Mouse (Mus musculus) kidney, adult 2 months (tissue): Measurements from ENCODE around the gene Olfr1507. TPM values are rescaled to one million over a fixed set of nuclear protein-coding genes. Genes with fewer than 3 reads are reported as not detected.

ENCODE experiments used
- DNase-seq: peaks from one replicate; pipeline ENCODE4 v3.0.0; 2021
- H3K27ac ChIP-seq: fragments of 200-500 bp; 2 replicates; pipeline ENCODE4 v1.5.1; 2012; ENCODE audit warnings: low read depth, low read length, control low read depth, inconsistent platforms; ENCODE audit not compliant: insufficient read depth
- H3K27me3 ChIP-seq: fragments of 200-500 bp; replicated peaks from 2 replicates; pipeline ENCODE4 v1.6.1; 2012; ENCODE audit warnings: mild to moderate bottlenecking, moderate library complexity, low read length, inconsistent platforms; ENCODE audit not compliant: control insufficient read depth, insufficient read depth
- H3K36me3 ChIP-seq: fragments of 200-500 bp; 2 replicates; pipeline ENCODE4 v1.6.1; 2012; ENCODE audit warnings: mild to moderate bottlenecking, moderate library complexity, low read length, inconsistent platforms; ENCODE audit not compliant: control insufficient read depth, insufficient read depth
- H3K4me1 ChIP-seq: fragments of 200-500 bp; 2 replicates; pipeline ENCODE4 v1.6.1; 2011; ENCODE audit warnings: low read length; ENCODE audit not compliant: control insufficient read depth, insufficient read depth
- H3K4me3 ChIP-seq: fragments of 200-500 bp; 2 replicates; pipeline ENCODE4 v1.5.1; 2011; ENCODE audit warnings: mild to moderate bottlenecking, low read depth, low read length, control low read depth; ENCODE audit not compliant: insufficient read depth
- CTCF ChIP-seq: fragments of 200-500 bp; conservative IDR thresholded peaks from 2 replicates; pipeline ENCODE4 v1.5.1; 2011; ENCODE audit warnings: low read depth, mild to moderate bottlenecking, control low read depth, low read length, moderate library complexity, mixed read lengths; ENCODE audit not compliant: insufficient read depth, insufficient read length
- POLR2A ChIP-seq: fragments of 200-500 bp; IDR thresholded peaks from one replicate; pipeline ENCODE4 v1.6.1; 2011; ENCODE audit warnings: low read depth, low read length, control low read depth
- WGBS: fragments of 180-500 bp; shearing (Covaris S2); methylation state at CpG from one replicate; pipeline ENCODE4 v1.1.7; 2018; 5-methylcytosine and 5-hydroxymethylcytosine counted together
- polyA plus RNA-seq: library from polyadenylated mRNA; depleted of rRNA; stranded (reverse); fragments of >200 nt; gene quantifications from 2 replicates; pipeline ENCODE4 v1.2.3, GENCODE M21; 2012; rRNA removed

The Olfr1507 gene
- not detected in 2 replicates for polyA plus RNA-seq

DNA sequence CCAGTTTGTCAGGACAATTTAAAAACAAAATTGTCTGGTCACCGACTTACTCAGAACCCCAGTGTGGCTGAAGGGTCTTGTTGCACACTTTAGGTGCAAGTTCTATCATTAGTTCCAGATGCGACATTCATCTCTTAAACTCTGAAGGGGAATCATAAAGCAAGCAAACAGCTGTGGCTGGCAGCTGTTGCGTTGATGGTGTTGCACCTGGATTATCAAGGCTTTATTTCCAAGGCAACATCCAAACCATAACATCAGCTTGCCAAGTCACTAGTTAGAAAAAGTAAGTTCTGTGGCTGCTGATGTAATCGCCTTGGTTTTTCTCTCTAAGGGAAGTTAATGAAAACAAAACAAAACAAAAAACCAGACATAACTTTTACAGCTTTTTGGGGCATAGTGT, at the start of gene Olfr1507:
Olfr1507 (minus strand) TSS at position 234 of the 400 bp plus-strand sequence.
- no peak for DNase-seq
- 78% methylated on average over 4 of the region's 4 CpGs for WGBS
- Histone ChIP-seq H3K4me1 (no peaks in the 10 kb centered on the region), H3K36me3 (no peaks in the 10 kb centered on the region), H3K27me3 (no peaks in the 10 kb centered on the region), H3K27ac (no peak within 1 kb of the TSS), H3K4me3 (no peak within 1 kb of the TSS)
- TF ChIP-seq CTCF (no peak), POLR2A (no peak)

GRCm38 (mm10) chr14:52533336-52533735, 37.8 kb upstream of the Olfr1507 start:
- TF ChIP-seq POLR2A (no peak), CTCF (no peak)
- Histone ChIP-seq H3K27me3 (no peaks in the 10 kb centered on the region), H3K27ac (no peak overlapping the region), H3K36me3 (no peaks in the 10 kb centered on the region), H3K4me3 (no peak overlapping the region), H3K4me1 (no peaks in the 10 kb centered on the region)
- 84% methylated on average over 1 of the region's 1 CpGs for WGBS
- no peak for DNase-seq

- no peaks in the 10 kb centered on the region for H3K36me3 ChIP-seq
- H3K4me1 ChIP-seq = no peaks in the 10 kb centered on the region
- no peak overlapping the region for H3K27ac ChIP-seq
- TF ChIP-seq CTCF (no peak), POLR2A (no peak)
- H3K27me3 ChIP-seq = no peaks in the 10 kb centered on the region
- no peak overlapping the region for H3K4me3 ChIP-seq
- WGBS = 85% methylated on average over 1 of the region's 1 CpGs
- DNase-seq = no peak
Measured at GRCm38 (mm10) chr14:52524952-52525351, 29.4 kb upstream of the Olfr1507 start.

GRCm38 (mm10) chr14:52467395-52467794, 28.2 kb downstream of the Olfr1507 start, which contains the start of gene Olfr1508:
Gene Olfr1508 (minus strand): TSS chr14:52467495.
- no peak within 1 kb of the TSS for H3K27ac ChIP-seq
- H3K27me3 ChIP-seq = no peaks in the 10 kb centered on the region
- H3K36me3 ChIP-seq = no peaks in the 10 kb centered on the region
- no peak for TF ChIP-seq CTCF
- TF ChIP-seq POLR2A = no peak
- no peaks in the 10 kb centered on the region for H3K4me1 ChIP-seq
- WGBS = 60% methylated on average over 2 of the region's 2 CpGs
- DNase-seq = no peak
- H3K4me3 ChIP-seq = no peak within 1 kb of the TSS

DNA sequence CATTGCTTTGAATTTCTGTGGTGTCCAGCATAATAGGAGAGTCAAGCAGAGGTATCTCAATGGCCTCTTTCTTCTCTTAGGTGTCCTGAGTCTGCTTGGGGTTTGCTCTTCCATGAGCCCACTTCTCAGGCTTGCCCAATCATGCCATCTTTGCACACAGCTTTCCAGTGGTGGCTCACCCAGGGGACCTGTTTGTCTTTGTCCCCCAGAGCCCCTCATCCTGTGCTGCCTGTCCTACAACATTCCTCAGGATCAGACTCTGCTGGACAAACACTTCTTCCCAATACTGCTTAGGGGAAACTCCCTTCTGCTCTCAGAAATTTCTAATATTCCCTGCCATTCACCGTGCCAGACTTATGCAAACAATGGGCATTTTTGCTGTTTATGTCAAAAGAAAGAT, 29.8 kb downstream of the Olfr1507 start:
- TF ChIP-seq POLR2A (no peak), CTCF (no peak)
- WGBS = 81% methylated on average over 1 of the region's 1 CpGs

DNA sequence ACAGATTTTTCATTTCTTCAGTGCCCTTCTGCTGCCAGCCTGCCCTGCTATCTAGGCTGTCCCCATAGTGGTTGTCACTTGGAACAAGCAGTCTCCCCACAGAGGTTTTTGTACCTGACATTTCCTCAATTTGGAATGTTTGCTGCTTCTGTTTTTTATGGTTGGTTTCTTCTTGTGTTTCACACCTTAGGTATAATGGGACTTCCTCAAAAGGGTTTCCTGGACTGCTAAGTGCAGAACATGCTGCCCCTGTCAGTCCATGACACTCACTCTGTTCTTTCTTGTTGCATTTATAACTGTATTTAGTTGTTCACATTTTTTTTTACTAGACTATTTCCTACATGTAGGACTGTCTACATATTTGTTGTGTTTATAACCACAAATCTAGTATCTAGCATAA, 33.6 kb downstream of the Olfr1507 start:
- Histone ChIP-seq H3K4me3 (no peak overlapping the region), H3K36me3 (no peaks in the 10 kb centered on the region), H3K27me3 (no peaks in the 10 kb centered on the region), H3K27ac (no peak overlapping the region), H3K4me1 (no peaks in the 10 kb centered on the region)
- no peak for DNase-seq
- no peak for TF ChIP-seq POLR2A
- no peak for TF ChIP-seq CTCF

More for the DNA sequence above, 29.8 kb downstream of the Olfr1507 start:
- DNase-seq = no peak
- Histone ChIP-seq H3K4me1 (no peaks in the 10 kb centered on the region), H3K27ac (no peak overlapping the region), H3K27me3 (no peaks in the 10 kb centered on the region), H3K4me3 (no peak overlapping the region), H3K36me3 (no peaks in the 10 kb centered on the region)

DNA sequence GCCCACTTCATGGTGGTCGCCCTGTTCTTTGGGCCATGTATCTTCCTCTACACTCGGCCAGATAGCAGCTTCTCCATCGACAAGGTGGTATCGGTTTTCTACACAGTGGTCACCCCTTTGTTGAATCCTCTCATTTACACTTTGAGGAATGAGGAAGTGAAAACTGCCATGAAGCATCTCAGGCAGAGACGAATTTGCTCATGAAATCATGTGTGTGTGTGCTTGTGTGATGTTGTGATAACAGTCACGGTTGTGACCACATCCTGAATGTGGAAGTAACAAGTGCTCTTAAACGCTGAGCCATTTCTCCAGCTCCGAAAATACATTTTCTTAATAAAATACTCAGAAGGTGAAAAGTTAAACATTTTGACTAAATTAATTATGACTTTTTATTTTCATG, 44.4 kb downstream of the Olfr1507 start:
- Histone ChIP-seq H3K27me3 (no peaks in the 10 kb centered on the region), H3K4me3 (no peak overlapping the region), H3K4me1 (no peaks in the 10 kb centered on the region), H3K27ac (no peak overlapping the region), H3K36me3 (no peaks in the 10 kb centered on the region)
- 76% methylated on average over 8 of the region's 8 CpGs for WGBS
- no peak for TF ChIP-seq CTCF
- no peak for TF ChIP-seq POLR2A
- no peak for DNase-seq
